8 mouse cellular contexts compared by ENCODE assay signal in the genomic region with DNA sequence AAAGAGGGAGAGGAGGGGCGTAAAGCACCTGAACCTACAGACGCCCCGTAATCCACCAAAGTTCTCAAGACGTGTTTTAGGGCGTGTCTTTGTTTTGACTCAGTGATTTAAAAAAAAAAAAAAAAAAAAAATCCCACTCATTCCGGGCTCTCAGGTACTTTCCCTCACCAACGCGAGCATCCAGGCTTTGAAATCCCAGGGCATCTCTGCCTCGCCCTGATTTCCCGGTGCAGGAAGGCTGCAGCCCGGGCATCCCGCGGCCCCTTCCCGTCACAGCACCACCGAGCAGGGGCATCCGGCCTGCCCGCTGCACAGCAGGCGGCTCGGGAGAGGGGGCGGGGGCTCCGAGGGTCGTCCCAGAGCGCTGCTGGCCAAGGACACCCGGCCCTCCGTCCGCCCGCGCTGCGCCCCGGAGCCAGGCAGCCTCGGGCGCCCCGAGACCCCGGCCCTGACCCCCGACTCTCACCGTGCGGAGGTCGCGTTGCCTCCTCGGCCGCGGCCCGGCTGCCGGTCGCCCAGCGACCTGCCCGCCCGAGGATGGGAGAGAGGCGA. TPM values are rescaled to one million over a fixed set of nuclear protein-coding genes. Genes with fewer than 3 reads are reported as not detected.
A peak's percentile ranks its signal among the peaks of the same experiment; 100 is the strongest.
DNase-seq lines count a peak whose midpoint lies in the region; ATAC-seq and TF ChIP-seq lines count a peak whose summit lies in the region.

No protein-coding gene starts in this region.

- H3K4me3 ChIP-seq in hindbrain, embryonic 14.5 days (replicated peaks; ENCODE audit: low read length), result peak overlapping the region; percentile 93
- peak overlapping the region; percentile 88 for H3K4me3 ChIP-seq in liver, embryonic 13.5 days (replicated peaks)
- H3K4me3 ChIP-seq in myocyte, result peak overlapping the region; percentile 33

- H3K4me2 ChIP-seq in hindbrain, embryonic 14.5 days (replicated peaks), result peak overlapping the region; percentile 52
- H3K4me2 ChIP-seq in liver, embryonic 13.5 days, result peak overlapping the region; percentile 97
- H3K4me2 ChIP-seq in myocyte (ENCODE audit: low read depth), result peak overlapping the region; percentile 84

- WGBS in hindbrain, embryonic 14.5 days, result 1% methylated on average over 44 of the region's 49 CpGs
- under 1% methylated on average over 39 of the region's 49 CpGs for WGBS in liver, embryonic 13.5 days (ENCODE audit: insufficient replicate concordance)

- peaks cover 24% of the 10 kb centered on the region for H3K4me1 ChIP-seq in hindbrain, embryonic 14.5 days (replicated peaks; ENCODE audit: control insufficient read depth, insufficient read depth, low read length)
- H3K4me1 ChIP-seq in liver, embryonic 13.5 days (replicated peaks), result peaks cover 33% of the 10 kb centered on the region

- H3ac ChIP-seq in myocyte (ENCODE audit: control insufficient read depth, insufficient read length), result peak overlapping the region; percentile 21

- H3K27me3 ChIP-seq in hindbrain, embryonic 14.5 days (ENCODE audit: control insufficient read depth, insufficient read depth, low read length), result no peaks in the 10 kb centered on the region
- H3K27me3 ChIP-seq in liver, embryonic 13.5 days, result no peaks in the 10 kb centered on the region
- H3K27me3 ChIP-seq in myocyte (ENCODE audit: control insufficient read depth, insufficient read depth, insufficient read length), result no peaks in the 10 kb centered on the region

- peaks cover 44% of the 10 kb centered on the region for H3K79me2 ChIP-seq in myocyte (ENCODE audit: control insufficient read depth, insufficient read depth)

- H3K27ac ChIP-seq in hindbrain, embryonic 14.5 days, result peak overlapping the region; percentile 90
- H3K27ac ChIP-seq in liver, embryonic 13.5 days, result peak overlapping the region; percentile 53

- no peak; the same call in none of the 2 replicates for ATAC-seq in hindbrain, embryonic 14.5 days (ENCODE audit: low FRiP score)
- ATAC-seq in liver, embryonic 13.5 days (ENCODE audit: low read depth), result peak; percentile 39

- H3K9ac ChIP-seq in hindbrain, embryonic 14.5 days, result peak overlapping the region; percentile 95
- H3K9ac ChIP-seq in liver, embryonic 13.5 days, result peak overlapping the region; percentile 85

- H3K9me3 ChIP-seq in hindbrain, embryonic 14.5 days (ENCODE audit: control insufficient read depth, low read length), result no peaks in the 10 kb centered on the region
- no peaks in the 10 kb centered on the region for H3K9me3 ChIP-seq in liver, embryonic 13.5 days (replicated peaks)

- no peaks in the 10 kb centered on the region for H3K36me3 ChIP-seq in hindbrain, embryonic 14.5 days (replicated peaks; ENCODE audit: control insufficient read depth, insufficient read depth)
- no peaks in the 10 kb centered on the region for H3K36me3 ChIP-seq in liver, embryonic 13.5 days
- no peaks in the 10 kb centered on the region for H3K36me3 ChIP-seq in myocyte (ENCODE audit: control insufficient read depth, insufficient read depth)

- DNase-seq in adrenal gland, postnatal 14 days, result peak; percentile 67
- no peak for DNase-seq in adrenal gland, adult 2 months
- DNase-seq in urinary bladder, postnatal 25 days (ENCODE audit: low spot score), result peak; percentile 15
- no peak for DNase-seq in urinary bladder, adult 18-20 months (ENCODE audit: low spot score in 2 of 2)
- DNase-seq in hindbrain, embryonic 14.5 days (ENCODE audit: low spot score), result peak; percentile 47
- DNase-seq in liver, embryonic 13.5 days, result no peak
- no peak for DNase-seq in natural killer cell, adult 2 months (ENCODE audit: low spot score in 2 of 2)

- no peak for TF ChIP-seq POLR2A in myocyte (IDR thresholded peaks at IDR 0.05; ENCODE audit: insufficient read length, low read depth)

TF ChIP-seq in myocyte, 11 proteins besides CTCF, POLR2A, EP300 and RAD21:
- TF ChIP-seq CEBPB (IDR thresholded peaks at IDR 0.05; ENCODE audit: insufficient read depth, poor library complexity, severe bottlenecking) (no peak), MYOG (IDR thresholded peaks at IDR 0.05; ENCODE audit: control insufficient read depth in 1 of 3, insufficient read depth in 1 of 3, insufficient read length in 2 of 3, low read depth in 2 of 3) (no peak), MAX (IDR thresholded peaks at IDR 0.05; ENCODE audit: low read depth) (no peak), USF1 (IDR thresholded peaks at IDR 0.05; ENCODE audit: low read depth) (no peak), REST (IDR thresholded peaks at IDR 0.05; ENCODE audit: insufficient read depth, insufficient read length) (no peak), TCF3 (IDR thresholded peaks at IDR 0.05; ENCODE audit: insufficient read length, low read depth) (no peak), MYOD1 (IDR thresholded peaks at IDR 0.05; ENCODE audit: control insufficient read depth in 1 of 3, insufficient read length in 2 of 3, low read depth in 2 of 3) (no peak), POLR2AphosphoS2 (IDR thresholded peaks at IDR 0.05; ENCODE audit: insufficient read length, low read depth) (no peak), SRF (IDR thresholded peaks at IDR 0.05; ENCODE audit: control insufficient read depth, insufficient read length, low read depth) (no peak), TCF12 (IDR thresholded peaks at IDR 0.05; ENCODE audit: insufficient read depth, poor library complexity, severe bottlenecking) (no peak), E2F4 (IDR thresholded peaks at IDR 0.05; ENCODE audit: insufficient read depth) (no peak)

RNA-seq across cellular contexts. Expression of a gene that starts 0.4 kb away (rescaled TPM):
- 31.3 and 31.4 TPM in 2 replicates for total RNA-seq in adrenal gland, postnatal 14 days (2021)
- 10 to 100 TPM; 37.0 to 37.4 TPM for total RNA-seq in adrenal gland, adult 2 months (2021)
- 6.8 and 7.3 TPM in 2 replicates for polyA plus RNA-seq in adrenal gland, adult 2 months (2012; rRNA removed)
- 84.4 and 96.1 TPM in 2 replicates for polyA plus RNA-seq in hindbrain, embryonic 14.5 days (2014; fragmentation: Nextera tagmentation; extraction: Ambion mirVana)
- polyA plus RNA-seq in liver, embryonic 13.5 days (2015; fragmentation: Nextera tagmentation; extraction: Ambion mirVana), result 5.7 and 6.4 TPM in 2 replicates
- 9.5 TPM for polyA plus RNA-seq in myocyte (2012; fragmentation: generic; extraction: Trizol)

Comparison
In these comparisons a context has a peak if more than half of its experiments do, and no peak if none do; other contexts are left out.
1. DNase-seq: peak in adrenal gland, postnatal 14 days (single experiment), urinary bladder, postnatal 25 days (single experiment) and hindbrain, embryonic 14.5 days (single experiment); none in adrenal gland, adult 2 months (single experiment), urinary bladder, adult 18-20 months (0 of 2), liver, embryonic 13.5 days (single experiment) and natural killer cell, adult 2 months (0 of 2).
2. H3K4me3 ChIP-seq: peak in every context shown above with its lines; median percentile 93 in hindbrain, embryonic 14.5 days; 88 in liver, embryonic 13.5 days; 33 in myocyte.
3. Peak in every context shown above with its lines, with median percentiles within 50 percentile points of each other: H3K4me2 ChIP-seq.